Mouse (Mus musculus): ENCODE results near the gene Gm10306. TPM values are rescaled to one million over a fixed set of nuclear protein-coding genes. Genes with fewer than 3 reads are reported as not detected.

Gm10306 gene
- polyA plus RNA-seq (2015; fragmentation: Nextera tagmentation; extraction: Ambion mirVana), result 0.70 TPM in 1 of 2 replicates, not detected in the other

GRCm38 (mm10) chr4:94556265-94557054 is at the start of gene Gm10306, which contains the start of gene Caap1:
Gene Gm10306, plus strand, starts transcription at chr4:94556546.
Gene Caap1, minus strand, starts transcription at chr4:94556796.
- peaks cover 19% of the 10 kb centered on the region for H3K4me1 ChIP-seq
- no peaks in the 10 kb centered on the region for H3K9me3 ChIP-seq
- H3K36me3 ChIP-seq (replicated peaks), result no peaks in the 10 kb centered on the region
- peak within 1 kb of the TSS; percentile 91 for H3K27ac ChIP-seq
- no peaks in the 10 kb centered on the region for H3K27me3 ChIP-seq (replicated peaks)
- WGBS, result 1% methylated on average over 76 of the region's 83 CpGs
- H3K4me2 ChIP-seq, result peak within 1 kb of the TSS; percentile 68
- peak; percentile 99 for ATAC-seq (replicated peaks)
- peak within 1 kb of the TSS; percentile 89 for H3K9ac ChIP-seq
- peak within 1 kb of the TSS; percentile 100 for H3K4me3 ChIP-seq

- Histone ChIP-seq H3K9ac (no peak overlapping the region), H3K36me3 (replicated peaks) (no peaks in the 10 kb centered on the region), H3K27me3 (replicated peaks) (no peaks in the 10 kb centered on the region), H3K4me3 (no peak overlapping the region), H3K4me2 (no peak overlapping the region), H3K27ac (no peak overlapping the region), H3K9me3 (no peaks in the 10 kb centered on the region), H3K4me1 (no peaks in the 10 kb centered on the region)
- ATAC-seq (replicated peaks), result no peak
- 74% methylated on average over 3 of the region's 3 CpGs for WGBS
Observed at GRCm38 (mm10) chr4:94515366-94515765, 41.0 kb upstream of the Gm10306 start.

- no peaks in the 10 kb centered on the region for H3K27me3 ChIP-seq (replicated peaks)
- H3K9me3 ChIP-seq, result no peaks in the 10 kb centered on the region
- H3K36me3 ChIP-seq (replicated peaks), result no peaks in the 10 kb centered on the region
- no peak for ATAC-seq (replicated peaks)
- no peaks in the 10 kb centered on the region for H3K4me1 ChIP-seq
- H3K4me2 ChIP-seq, result no peak overlapping the region
- H3K27ac ChIP-seq, result no peak overlapping the region
- no peak overlapping the region for H3K9ac ChIP-seq
- WGBS, result 59% methylated on average over 4 of the region's 4 CpGs
- no peak overlapping the region for H3K4me3 ChIP-seq
Observed at GRCm38 (mm10) chr4:94517631-94518030, 38.7 kb upstream of the Gm10306 start.

GRCm38 (mm10) chr4:94523321-94523720 is 33.0 kb upstream of the Gm10306 start:
- no peak overlapping the region for H3K27ac ChIP-seq
- ATAC-seq (replicated peaks), result no peak
- H3K36me3 ChIP-seq (replicated peaks), result no peaks in the 10 kb centered on the region
- H3K4me3 ChIP-seq, result no peak overlapping the region
- H3K9ac ChIP-seq, result no peak overlapping the region
- H3K4me1 ChIP-seq, result no peaks in the 10 kb centered on the region
- H3K27me3 ChIP-seq (replicated peaks), result no peaks in the 10 kb centered on the region
- H3K9me3 ChIP-seq, result no peaks in the 10 kb centered on the region
- H3K4me2 ChIP-seq, result no peak overlapping the region

- no peak overlapping the region for H3K4me2 ChIP-seq
- no peak for ATAC-seq (replicated peaks)
- no peaks in the 10 kb centered on the region for H3K9me3 ChIP-seq
- H3K27me3 ChIP-seq (replicated peaks), result no peaks in the 10 kb centered on the region
- no peaks in the 10 kb centered on the region for H3K36me3 ChIP-seq (replicated peaks)
- H3K9ac ChIP-seq, result no peak overlapping the region
- H3K4me1 ChIP-seq, result no peaks in the 10 kb centered on the region
- WGBS, result 90% methylated on average over 1 of the region's 1 CpGs
- H3K4me3 ChIP-seq, result no peak overlapping the region
- no peak overlapping the region for H3K27ac ChIP-seq
Observed at GRCm38 (mm10) chr4:94529448-94529847, 26.9 kb upstream of the Gm10306 start.

GRCm38 (mm10) chr4:94533205-94533604 is 23.1 kb upstream of the Gm10306 start:
- no peaks in the 10 kb centered on the region for H3K9me3 ChIP-seq
- no peak overlapping the region for H3K4me3 ChIP-seq
- H3K27me3 ChIP-seq (replicated peaks), result no peaks in the 10 kb centered on the region
- no peak for ATAC-seq (replicated peaks)
- no peaks in the 10 kb centered on the region for H3K4me1 ChIP-seq
- H3K4me2 ChIP-seq, result no peak overlapping the region
- 0 out of 2 replicates have a peak, but pooled peaks cover 2% of the 10 kb centered on the region for H3K36me3 ChIP-seq (replicated peaks)
- H3K27ac ChIP-seq, result no peak overlapping the region
- H3K9ac ChIP-seq, result no peak overlapping the region

GRCm38 (mm10) chr4:94543041-94543440 is 13.3 kb upstream of the Gm10306 start:
- H3K4me1 ChIP-seq, result no peaks in the 10 kb centered on the region
- H3K27ac ChIP-seq, result no peak overlapping the region
- 96% methylated on average over 4 of the region's 4 CpGs for WGBS
- H3K9me3 ChIP-seq, result no peaks in the 10 kb centered on the region
- no peak overlapping the region for H3K4me2 ChIP-seq
- ATAC-seq (replicated peaks), result no peak
- no peak overlapping the region for H3K4me3 ChIP-seq
- no peak overlapping the region for H3K9ac ChIP-seq
- H3K36me3 ChIP-seq (replicated peaks), result peaks cover 11% of the 10 kb centered on the region
- no peaks in the 10 kb centered on the region for H3K27me3 ChIP-seq (replicated peaks)

- Histone ChIP-seq H3K9me3 (no peaks in the 10 kb centered on the region), H3K4me3 (no peak overlapping the region), H3K4me2 (no peak overlapping the region), H3K27ac (no peak overlapping the region), H3K27me3 (replicated peaks) (no peaks in the 10 kb centered on the region), H3K36me3 (replicated peaks) (peaks cover 11% of the 10 kb centered on the region), H3K9ac (no peak overlapping the region), H3K4me1 (no peaks in the 10 kb centered on the region)
- ATAC-seq (replicated peaks), result no peak
- 67% methylated on average over 7 of the region's 7 CpGs for WGBS
Observed at GRCm38 (mm10) chr4:94544321-94544720, 12.0 kb upstream of the Gm10306 start.

GRCm38 (mm10) chr4:94554955-94555494 is 1.3 kb upstream of the Gm10306 start:
- H3K27ac ChIP-seq, result no peak overlapping the region
- H3K4me2 ChIP-seq, result peak overlapping the region; percentile 68; the same call in 1 of the 2 replicates
- WGBS, result 89% methylated on average over 5 of the region's 5 CpGs
- peak overlapping the region; percentile 100 for H3K4me3 ChIP-seq
- H3K9ac ChIP-seq, result no peak overlapping the region
- no peaks in the 10 kb centered on the region for H3K9me3 ChIP-seq
- H3K4me1 ChIP-seq, result peaks cover 19% of the 10 kb centered on the region
- no peak for ATAC-seq (replicated peaks)
- no peaks in the 10 kb centered on the region for H3K36me3 ChIP-seq (replicated peaks)
- no peaks in the 10 kb centered on the region for H3K27me3 ChIP-seq (replicated peaks)

GRCm38 (mm10) chr4:94557145-94557544 is 799 bp downstream of the Gm10306 start:
- H3K4me3 ChIP-seq, result peak overlapping the region; percentile 100; the same call in 1 of the 2 replicates
- 0 out of 2 replicates have a peak overlapping the region, but pooled peaks have one; percentile 8 for H3K27ac ChIP-seq
- ATAC-seq (replicated peaks), result peak; percentile 5
- H3K36me3 ChIP-seq (replicated peaks), result no peaks in the 10 kb centered on the region
- WGBS, result 78% methylated on average over 7 of the region's 7 CpGs
- H3K4me2 ChIP-seq, result peak overlapping the region; percentile 68; the same call in 1 of the 2 replicates
- no peaks in the 10 kb centered on the region for H3K9me3 ChIP-seq
- H3K27me3 ChIP-seq (replicated peaks), result no peaks in the 10 kb centered on the region
- peaks cover 19% of the 10 kb centered on the region for H3K4me1 ChIP-seq
- no peak overlapping the region for H3K9ac ChIP-seq

GRCm38 (mm10) chr4:94559266-94559665 is 2.9 kb downstream of the Gm10306 start:
- Histone ChIP-seq H3K9ac (no peak overlapping the region), H3K4me2 (no peak overlapping the region), H3K4me3 (no peak overlapping the region), H3K27ac (no peak overlapping the region), H3K4me1 (peaks cover 19% of the 10 kb centered on the region), H3K36me3 (replicated peaks) (no peaks in the 10 kb centered on the region), H3K9me3 (no peaks in the 10 kb centered on the region), H3K27me3 (replicated peaks) (no peaks in the 10 kb centered on the region)
- ATAC-seq (replicated peaks), result no peak
- 40% methylated on average over 2 of the region's 2 CpGs for WGBS

- no peak for ATAC-seq (replicated peaks)
- 87% methylated on average over 1 of the region's 1 CpGs for WGBS
- H3K27ac ChIP-seq, result no peak overlapping the region
Observed at GRCm38 (mm10) chr4:94560316-94560715, 4.0 kb downstream of the Gm10306 start.

More at GRCm38 (mm10) chr4:94560316-94560715, 4.0 kb downstream of the Gm10306 start:
- no peak overlapping the region for H3K9ac ChIP-seq
- no peaks in the 10 kb centered on the region for H3K27me3 ChIP-seq (replicated peaks)
- no peak overlapping the region for H3K4me2 ChIP-seq
- H3K4me1 ChIP-seq, result peaks cover 11% of the 10 kb centered on the region
- H3K4me3 ChIP-seq, result no peak overlapping the region
- no peaks in the 10 kb centered on the region for H3K9me3 ChIP-seq
- no peaks in the 10 kb centered on the region for H3K36me3 ChIP-seq (replicated peaks)

All from midbrain, embryonic 15.5 days (tissue).